Mouse (Mus musculus): ENCODE results near the gene 3425401B19Rik. TPM values are rescaled to one million over a fixed set of nuclear protein-coding genes. Genes with fewer than 3 reads are reported as not detected.

3425401B19Rik gene
- polyA plus RNA-seq, 1 experiment from 2014 or later, result 0.40 TPM

GRCm38 (mm10) chr14:32638485-32638884 is 46.6 kb downstream of the 3425401B19Rik start:
- H3K9me3 ChIP-seq, result no peaks in the 10 kb centered on the region
- no peaks in the 10 kb centered on the region for H3K36me3 ChIP-seq
- no peaks in the 10 kb centered on the region for H3K27me3 ChIP-seq
- 87% methylated on average over 2 of the region's 2 CpGs for WGBS
- H3K4me2 ChIP-seq, result no peak overlapping the region
- H3K4me3 ChIP-seq, result no peak overlapping the region
- H3K4me1 ChIP-seq (replicated peaks), result peaks cover 18% of the 10 kb centered on the region
- no peak overlapping the region for H3K9ac ChIP-seq
- no peak overlapping the region for H3K27ac ChIP-seq (replicated peaks)
- no peak for ATAC-seq (ENCODE audit: low read depth)

GRCm38 (mm10) chr14:32634015-32634682 is 50.9 kb downstream of the 3425401B19Rik start:
- ATAC-seq (ENCODE audit: low read depth), result peak; percentile 41; the same call in 1 of the 2 replicates
- Histone ChIP-seq H3K27me3 (no peaks in the 10 kb centered on the region), H3K27ac (replicated peaks) (0 out of 2 replicates have a peak overlapping the region, but pooled peaks have one; percentile 38), H3K4me3 (no peak overlapping the region), H3K4me1 (replicated peaks) (peaks cover 20% of the 10 kb centered on the region), H3K4me2 (no peak overlapping the region), H3K9me3 (no peaks in the 10 kb centered on the region), H3K9ac (no peak overlapping the region), H3K36me3 (no peaks in the 10 kb centered on the region)
- WGBS, result 16% methylated on average over 11 of the region's 11 CpGs

GRCm38 (mm10) chr14:32632908-32633600 is 52.0 kb downstream of the 3425401B19Rik start:
- no peak for ATAC-seq (ENCODE audit: low read depth)
- Histone ChIP-seq H3K9me3 (no peaks in the 10 kb centered on the region), H3K9ac (no peak overlapping the region), H3K4me1 (replicated peaks) (peaks cover 28% of the 10 kb centered on the region), H3K36me3 (no peaks in the 10 kb centered on the region), H3K27ac (replicated peaks) (no peak overlapping the region), H3K4me3 (no peak overlapping the region), H3K27me3 (no peaks in the 10 kb centered on the region), H3K4me2 (no peak overlapping the region)
- WGBS, result 75% methylated on average over 6 of the region's 6 CpGs

- ATAC-seq (ENCODE audit: low read depth), result no peak
- H3K9me3 ChIP-seq, result no peaks in the 10 kb centered on the region
- no peak overlapping the region for H3K4me3 ChIP-seq
- H3K4me2 ChIP-seq, result no peak overlapping the region
- WGBS, result 42% methylated on average over 10 of the region's 10 CpGs
- no peak overlapping the region for H3K9ac ChIP-seq
- peaks cover 4% of the 10 kb centered on the region; the same call in 1 of the 2 replicates for H3K36me3 ChIP-seq
- no peak overlapping the region for H3K27ac ChIP-seq (replicated peaks)
- peaks cover 22% of the 10 kb centered on the region for H3K4me1 ChIP-seq (replicated peaks)
- H3K27me3 ChIP-seq, result no peaks in the 10 kb centered on the region
These were observed 56.5 kb downstream of the 3425401B19Rik start for GRCm38 (mm10) chr14:32628584-32628983.

GRCm38 (mm10) chr14:32627271-32627670 is 57.8 kb downstream of the 3425401B19Rik start:
- no peak overlapping the region for H3K4me3 ChIP-seq
- H3K27ac ChIP-seq (replicated peaks), result no peak overlapping the region
- H3K9ac ChIP-seq, result no peak overlapping the region
- ATAC-seq (ENCODE audit: low read depth), result no peak
- H3K4me2 ChIP-seq, result no peak overlapping the region
- H3K36me3 ChIP-seq, result peaks cover 4% of the 10 kb centered on the region; the same call in 1 of the 2 replicates
- no peaks in the 10 kb centered on the region for H3K9me3 ChIP-seq
- H3K27me3 ChIP-seq, result no peaks in the 10 kb centered on the region
- 62% methylated on average over 2 of the region's 2 CpGs for WGBS
- peaks cover 20% of the 10 kb centered on the region for H3K4me1 ChIP-seq (replicated peaks)

- no peak overlapping the region for H3K9ac ChIP-seq
- peaks cover 4% of the 10 kb centered on the region; the same call in 1 of the 2 replicates for H3K36me3 ChIP-seq
- no peaks in the 10 kb centered on the region for H3K27me3 ChIP-seq
- 89% methylated on average over 7 of the region's 7 CpGs for WGBS
- ATAC-seq (ENCODE audit: low read depth), result no peak
- no peak overlapping the region for H3K4me2 ChIP-seq
- H3K27ac ChIP-seq (replicated peaks), result no peak overlapping the region
- peaks cover 18% of the 10 kb centered on the region for H3K4me1 ChIP-seq (replicated peaks)
- H3K4me3 ChIP-seq, result no peak overlapping the region
- H3K9me3 ChIP-seq, result no peaks in the 10 kb centered on the region
These were observed 60.3 kb downstream of the 3425401B19Rik start for GRCm38 (mm10) chr14:32624811-32625210.

- no peak overlapping the region for H3K4me3 ChIP-seq
- H3K27ac ChIP-seq (replicated peaks), result no peak overlapping the region
- H3K9ac ChIP-seq, result no peak overlapping the region
- no peak for ATAC-seq (ENCODE audit: low read depth)
- peaks cover 4% of the 10 kb centered on the region; the same call in 1 of the 2 replicates for H3K36me3 ChIP-seq
- H3K4me1 ChIP-seq (replicated peaks), result peaks cover 12% of the 10 kb centered on the region; the same call in 1 of the 2 replicates
- 84% methylated on average over 3 of the region's 3 CpGs for WGBS
- no peak overlapping the region for H3K4me2 ChIP-seq
- H3K27me3 ChIP-seq, result no peaks in the 10 kb centered on the region
- H3K9me3 ChIP-seq, result no peaks in the 10 kb centered on the region
These were observed 60.8 kb downstream of the 3425401B19Rik start for GRCm38 (mm10) chr14:32624245-32624644.

GRCm38 (mm10) chr14:32617253-32617652 is 67.8 kb downstream of the 3425401B19Rik start:
- Histone ChIP-seq H3K9me3 (no peaks in the 10 kb centered on the region), H3K4me2 (no peak overlapping the region), H3K36me3 (no peaks in the 10 kb centered on the region), H3K4me1 (replicated peaks) (0 out of 2 replicates have a peak, but pooled peaks cover 4% of the 10 kb centered on the region), H3K4me3 (no peak overlapping the region), H3K9ac (no peak overlapping the region), H3K27me3 (no peaks in the 10 kb centered on the region), H3K27ac (replicated peaks) (no peak overlapping the region)
- ATAC-seq (ENCODE audit: low read depth), result no peak
- 91% methylated on average over 5 of the region's 5 CpGs for WGBS

- no peak overlapping the region for H3K4me3 ChIP-seq
- no peak overlapping the region for H3K9ac ChIP-seq
- H3K27ac ChIP-seq (replicated peaks), result no peak overlapping the region
- WGBS, result 21% methylated on average over 3 of the region's 3 CpGs
- H3K27me3 ChIP-seq, result no peaks in the 10 kb centered on the region; the same call in none of the 2 replicates
- H3K4me1 ChIP-seq (replicated peaks), result peaks cover 49% of the 10 kb centered on the region
- ATAC-seq (ENCODE audit: low read depth), result no peak
- H3K9me3 ChIP-seq, result no peaks in the 10 kb centered on the region
- no peaks in the 10 kb centered on the region; the same call in 1 of the 2 replicates for H3K36me3 ChIP-seq
- no peak overlapping the region for H3K4me2 ChIP-seq
These were observed 75.7 kb downstream of the 3425401B19Rik start for GRCm38 (mm10) chr14:32609392-32609791.

Other genes starting within 250 kb of the 3425401B19Rik start
- gene Slc18a3, start 220.4 kb downstream of the 3425401B19Rik start, polyA plus RNA-seq (2015; fragmentation: Nextera tagmentation; extraction: Ambion mirVana), result 30.1 and 33.6 TPM in 2 replicates
- 4.0 and 5.0 TPM in 2 replicates for gene Chat, start 219.3 kb downstream of the 3425401B19Rik start, polyA plus RNA-seq (2015; fragmentation: Nextera tagmentation; extraction: Ambion mirVana)
- 25.3 and 26.7 TPM in 2 replicates for gene Ercc6, start 171.8 kb downstream of the 3425401B19Rik start, polyA plus RNA-seq (2015; fragmentation: Nextera tagmentation; extraction: Ambion mirVana)
- 83.4 and 87.1 TPM in 2 replicates for gene Prrxl1, start 85.9 kb downstream of the 3425401B19Rik start, polyA plus RNA-seq (2015; fragmentation: Nextera tagmentation; extraction: Ambion mirVana)
- 0.55 and 0.87 TPM in 2 replicates for gene Tmem273, start 100.7 kb upstream of the 3425401B19Rik start, polyA plus RNA-seq (2015; fragmentation: Nextera tagmentation; extraction: Ambion mirVana)
- 0.10 TPM in 1 of 2 replicates, not detected in the other for gene Fam170b, start 148.7 kb upstream of the 3425401B19Rik start, polyA plus RNA-seq (2015; fragmentation: Nextera tagmentation; extraction: Ambion mirVana)
- 12.2 and 12.4 TPM in 2 replicates for gene Vstm4, start 171.5 kb upstream of the 3425401B19Rik start, polyA plus RNA-seq (2015; fragmentation: Nextera tagmentation; extraction: Ambion mirVana)